In genomic region chr4:84523651-84524221, GRCm38 (mm10) we compare ENCODE assay signal across 8 mouse cellular contexts.
A peak's percentile ranks its signal among the peaks of the same experiment; 100 is the strongest.
DNase-seq lines count a peak whose midpoint lies in the region; ATAC-seq and TF ChIP-seq lines count a peak whose summit lies in the region.

No protein-coding gene starts in this region.

- H3K9ac ChIP-seq in hindbrain, embryonic 13.5 days = no peak overlapping the region
- no peak overlapping the region for H3K9ac ChIP-seq in kidney, postnatal 0 days (ENCODE audit: low read depth, low read length)

- no peaks in the 10 kb centered on the region for H3K9me3 ChIP-seq in hindbrain, embryonic 10.5 days
- H3K9me3 ChIP-seq in hindbrain, embryonic 13.5 days = no peaks in the 10 kb centered on the region
- H3K9me3 ChIP-seq in kidney, postnatal 0 days (replicated peaks; ENCODE audit: low read length) = no peaks in the 10 kb centered on the region

- no peak for ATAC-seq in hindbrain, embryonic 13.5 days (ENCODE audit: low FRiP score)
- no peak for ATAC-seq in kidney, postnatal 0 days (replicated peaks; ENCODE audit: low FRiP score, low read depth)
- no peak for ATAC-seq in erythroid progenitor cell, adult 5-6 weeks (replicated peaks; ENCODE audit: low FRiP score, poor library complexity, severe bottlenecking)
- no peak for ATAC-seq in monocyte, adult 5-6 weeks (replicated peaks; ENCODE audit: insufficient number of reproducible peaks, low FRiP score, low TSS enrichment, poor library complexity, severe bottlenecking)

- H3K27ac ChIP-seq in hindbrain, embryonic 10.5 days = peak overlapping the region; percentile 66
- no peak overlapping the region for H3K27ac ChIP-seq in hindbrain, embryonic 13.5 days
- peak overlapping the region; percentile 66 for H3K27ac ChIP-seq in kidney, postnatal 0 days
- peak overlapping the region; percentile 7; the same call in 1 of the 2 replicates for H3K27ac ChIP-seq in testis, adult 2 months (ENCODE audit: control insufficient read depth, insufficient read depth, low read depth, low read length)

- peaks cover 37% of the 10 kb centered on the region for H3K27me3 ChIP-seq in hindbrain, embryonic 10.5 days (ENCODE audit: insufficient read depth, poor library complexity, severe bottlenecking)
- 0 out of 2 replicates have a peak, but pooled peaks cover 3% of the 10 kb centered on the region for H3K27me3 ChIP-seq in hindbrain, embryonic 13.5 days
- H3K27me3 ChIP-seq in kidney, postnatal 0 days (ENCODE audit: insufficient read depth, low read length) = no peaks in the 10 kb centered on the region
- H3K27me3 ChIP-seq in testis, adult 2 months (ENCODE audit: control insufficient read depth, insufficient read depth, low read length) = no peaks in the 10 kb centered on the region

- no peak for TF ChIP-seq POLR2A in testis, adult 2 months (IDR thresholded peaks at IDR 0.05; ENCODE audit: control insufficient read depth, low read depth, low read length)

- H3K36me3 ChIP-seq in hindbrain, embryonic 10.5 days = no peaks in the 10 kb centered on the region
- H3K36me3 ChIP-seq in hindbrain, embryonic 13.5 days = no peaks in the 10 kb centered on the region
- H3K36me3 ChIP-seq in kidney, postnatal 0 days (ENCODE audit: insufficient read depth, low read length) = no peaks in the 10 kb centered on the region
- H3K36me3 ChIP-seq in testis, adult 2 months (ENCODE audit: control insufficient read depth, insufficient read depth, low read length) = no peaks in the 10 kb centered on the region

- no peak overlapping the region for H3K4me2 ChIP-seq in hindbrain, embryonic 13.5 days
- 0 out of 2 replicates have a peak overlapping the region, but pooled peaks have one; percentile 10 for H3K4me2 ChIP-seq in kidney, postnatal 0 days (ENCODE audit: low read length)

- H3K4me1 ChIP-seq in hindbrain, embryonic 10.5 days (replicated peaks) = peaks cover 47% of the 10 kb centered on the region
- H3K4me1 ChIP-seq in hindbrain, embryonic 13.5 days (replicated peaks) = peaks cover 31% of the 10 kb centered on the region
- peaks cover 11% of the 10 kb centered on the region; the same call in 1 of the 2 replicates for H3K4me1 ChIP-seq in kidney, postnatal 0 days (replicated peaks; ENCODE audit: insufficient read depth, low read length)
- H3K4me1 ChIP-seq in testis, adult 2 months (ENCODE audit: control insufficient read depth, insufficient read depth, low read length) = no peaks in the 10 kb centered on the region

- H3K4me3 ChIP-seq in hindbrain, embryonic 10.5 days = no peak overlapping the region
- H3K4me3 ChIP-seq in hindbrain, embryonic 13.5 days = no peak overlapping the region
- no peak overlapping the region for H3K4me3 ChIP-seq in kidney, postnatal 0 days (replicated peaks; ENCODE audit: low read depth, low read length)
- no peak overlapping the region for H3K4me3 ChIP-seq in testis, adult 2 months (ENCODE audit: control insufficient read depth, low read depth, low read length)

- WGBS in hindbrain, embryonic 10.5 days = 27% methylated on average over 4 of the region's 4 CpGs
- 37% methylated on average over 4 of the region's 4 CpGs for WGBS in hindbrain, embryonic 13.5 days
- WGBS in kidney, postnatal 0 days = 24% methylated on average over 4 of the region's 4 CpGs

- TF ChIP-seq CTCF in kidney, postnatal 0 days (IDR thresholded peaks at IDR 0.05; ENCODE audit: low read depth) = no peak
- TF ChIP-seq CTCF in testis, adult 2 months (IDR thresholded peaks at IDR 0.05; ENCODE audit: control insufficient read depth, insufficient read depth, insufficient replicate concordance, low read depth, low read length) = no peak

- no peak for DNase-seq in hindbrain, embryonic 10.5 days (ENCODE audit: low spot score)
- peak; percentile 85 for DNase-seq in NIH3T3 (ENCODE audit: low read depth)
- DNase-seq in gastrocnemius, adult 18-20 months (ENCODE audit: low spot score) = peak; percentile 27
- DNase-seq in kidney, postnatal 0 days (ENCODE audit: low spot score) = peak; percentile 56
